Mouse (Mus musculus): Measurements from ENCODE around the gene Abhd12. TPM values are rescaled to one million over a fixed set of nuclear protein-coding genes. Genes with fewer than 3 reads are reported as not detected.
"Not testable (repeated sequence)": the region's sequence is repeated elsewhere in the genome, so short reads cannot be mapped to it uniquely, and the experiment has no call there.

Abhd12 gene
- polyA plus RNA-seq, 1 experiment from 2014 or later, result 63.5 TPM

- Histone ChIP-seq H3K4me1 (no peaks in the 10 kb centered on the region), H3K4me3 (replicated peaks) (no peak overlapping the region), H3K27ac (no peak overlapping the region), H3K4me2 (no peak overlapping the region), H3K9ac (no peak overlapping the region), H3K27me3 (no peaks in the 10 kb centered on the region), H3K9me3 (replicated peaks) (no peaks in the 10 kb centered on the region), H3K36me3 (peaks cover 74% of the 10 kb centered on the region)
- 77% methylated on average over 11 of the region's 11 CpGs for WGBS
- no peak for ATAC-seq (replicated peaks; ENCODE audit: low FRiP score)
These were observed 22.6 kb upstream of the Abhd12 start for GRCm38 (mm10) chr2:150927038-150927720.

GRCm38 (mm10) chr2:150923505-150923904 is 19.0 kb upstream of the Abhd12 start:
- H3K4me2 ChIP-seq, result no peak overlapping the region
- no peak overlapping the region for H3K27ac ChIP-seq
- peaks cover 57% of the 10 kb centered on the region for H3K36me3 ChIP-seq
- no peak overlapping the region for H3K9ac ChIP-seq
- no peak for ATAC-seq (replicated peaks; ENCODE audit: low FRiP score)
- H3K27me3 ChIP-seq, result no peaks in the 10 kb centered on the region
- H3K4me1 ChIP-seq, result no peaks in the 10 kb centered on the region
- H3K9me3 ChIP-seq (replicated peaks), result no peaks in the 10 kb centered on the region
- H3K4me3 ChIP-seq (replicated peaks), result no peak overlapping the region
- WGBS, result 86% methylated on average over 7 of the region's 7 CpGs

- H3K27me3 ChIP-seq, result no peaks in the 10 kb centered on the region
- no peak overlapping the region for H3K4me2 ChIP-seq
- no peak overlapping the region for H3K9ac ChIP-seq
- H3K36me3 ChIP-seq, result peaks cover 58% of the 10 kb centered on the region
- 91% methylated on average over 3 of the region's 3 CpGs for WGBS
- H3K4me3 ChIP-seq (replicated peaks), result no peak overlapping the region
- H3K27ac ChIP-seq, result no peak overlapping the region
- ATAC-seq (replicated peaks; ENCODE audit: low FRiP score), result no peak
- no peaks in the 10 kb centered on the region for H3K9me3 ChIP-seq (replicated peaks)
- H3K4me1 ChIP-seq, result no peaks in the 10 kb centered on the region
These were observed 18.5 kb upstream of the Abhd12 start for GRCm38 (mm10) chr2:150923026-150923425.

DNA sequence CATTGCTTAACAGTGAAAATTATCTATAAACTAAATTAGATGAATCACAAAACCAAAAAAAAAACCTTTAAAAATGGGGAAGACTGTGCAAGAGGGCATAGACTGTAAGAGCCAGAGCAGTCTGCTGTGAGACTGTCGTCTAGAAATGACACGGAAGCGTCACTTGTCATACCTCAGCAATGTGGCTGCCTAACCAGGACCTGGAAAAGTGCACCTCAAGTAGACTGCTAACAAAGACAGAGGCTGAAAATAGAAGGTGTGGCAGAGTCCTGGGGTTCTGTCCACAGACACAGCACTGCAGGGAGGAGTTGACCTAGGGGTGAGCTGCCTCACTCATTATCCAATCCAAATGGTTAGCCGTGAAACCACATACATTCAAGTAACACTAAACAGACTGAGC is 17.6 kb upstream of the Abhd12 start:
- no peaks in the 10 kb centered on the region for H3K9me3 ChIP-seq (replicated peaks)
- H3K27ac ChIP-seq, result no peak overlapping the region
- H3K4me3 ChIP-seq (replicated peaks), result no peak overlapping the region
- peaks cover 57% of the 10 kb centered on the region for H3K36me3 ChIP-seq
- ATAC-seq (replicated peaks; ENCODE audit: low FRiP score), result no peak
- 91% methylated on average over 4 of the region's 4 CpGs for WGBS
- no peak overlapping the region for H3K9ac ChIP-seq
- no peaks in the 10 kb centered on the region for H3K4me1 ChIP-seq
- H3K4me2 ChIP-seq, result no peak overlapping the region
- no peaks in the 10 kb centered on the region for H3K27me3 ChIP-seq

GRCm38 (mm10) chr2:150921697-150922096 is 17.2 kb upstream of the Abhd12 start:
- Histone ChIP-seq H3K9me3 (replicated peaks) (no peaks in the 10 kb centered on the region), H3K4me2 (no peak overlapping the region), H3K27ac (no peak overlapping the region), H3K27me3 (no peaks in the 10 kb centered on the region), H3K4me3 (replicated peaks) (no peak overlapping the region), H3K9ac (no peak overlapping the region), H3K4me1 (no peaks in the 10 kb centered on the region), H3K36me3 (peaks cover 57% of the 10 kb centered on the region)
- 88% methylated on average over 6 of the region's 6 CpGs for WGBS
- ATAC-seq (replicated peaks; ENCODE audit: low FRiP score), result no peak

DNA sequence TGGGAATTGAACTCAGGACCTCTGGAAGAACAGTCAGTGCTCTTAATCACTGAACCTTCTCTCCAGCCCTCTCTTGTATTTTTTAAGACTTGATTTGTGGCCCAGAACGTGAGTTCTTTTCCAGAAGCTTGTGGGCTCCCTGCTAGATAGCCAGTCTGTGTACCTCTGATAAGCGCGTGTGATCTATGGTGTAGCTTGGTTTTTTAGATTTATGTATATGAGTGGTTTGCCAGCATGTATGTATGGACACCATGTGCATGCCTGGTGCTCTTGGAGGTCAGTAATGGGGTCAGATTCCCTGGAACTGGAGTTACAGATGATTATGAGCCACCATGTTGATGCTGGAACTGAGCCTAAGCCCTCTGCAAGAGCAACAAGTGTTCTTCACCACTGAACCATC is 16.0 kb upstream of the Abhd12 start:
- no peak overlapping the region for H3K27ac ChIP-seq
- peaks cover 54% of the 10 kb centered on the region for H3K36me3 ChIP-seq
- no peaks in the 10 kb centered on the region for H3K27me3 ChIP-seq
- ATAC-seq (replicated peaks; ENCODE audit: low FRiP score), result no peak
- no peaks in the 10 kb centered on the region for H3K4me1 ChIP-seq
- no peak overlapping the region for H3K4me2 ChIP-seq
- no peaks in the 10 kb centered on the region for H3K9me3 ChIP-seq (replicated peaks)
- no peak overlapping the region for H3K9ac ChIP-seq
- H3K4me3 ChIP-seq (replicated peaks), result no peak overlapping the region
- WGBS, result 84% methylated on average over 3 of the region's 3 CpGs

DNA sequence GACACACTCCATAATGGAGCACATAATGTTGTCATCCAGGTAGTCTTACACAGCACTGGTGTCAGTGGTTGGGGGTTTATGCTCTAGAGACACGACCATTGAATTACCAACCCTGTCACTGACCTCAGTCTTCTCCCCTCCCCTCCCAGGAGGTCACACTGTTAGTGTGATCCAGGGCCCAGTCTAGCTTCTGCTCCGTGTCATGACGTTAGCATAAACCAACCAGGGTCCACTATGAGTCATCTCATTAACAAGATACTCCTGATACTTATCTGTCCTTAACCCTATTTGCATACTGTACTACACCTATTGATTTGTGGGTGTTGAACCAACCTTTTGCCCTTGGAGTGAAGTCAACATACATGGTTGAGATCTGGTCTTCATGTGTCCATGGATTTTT is 14.2 kb upstream of the Abhd12 start:
- no peak overlapping the region for H3K4me2 ChIP-seq
- no peak for ATAC-seq (replicated peaks; ENCODE audit: low FRiP score)
- no peak overlapping the region for H3K4me3 ChIP-seq (replicated peaks)
- no peaks in the 10 kb centered on the region for H3K27me3 ChIP-seq
- 91% methylated on average over 3 of the region's 3 CpGs for WGBS
- no peak overlapping the region for H3K9ac ChIP-seq
- no peaks in the 10 kb centered on the region for H3K4me1 ChIP-seq
- peaks cover 50% of the 10 kb centered on the region for H3K36me3 ChIP-seq
- H3K27ac ChIP-seq, result no peak overlapping the region
- H3K9me3 ChIP-seq (replicated peaks), result no peaks in the 10 kb centered on the region

DNA sequence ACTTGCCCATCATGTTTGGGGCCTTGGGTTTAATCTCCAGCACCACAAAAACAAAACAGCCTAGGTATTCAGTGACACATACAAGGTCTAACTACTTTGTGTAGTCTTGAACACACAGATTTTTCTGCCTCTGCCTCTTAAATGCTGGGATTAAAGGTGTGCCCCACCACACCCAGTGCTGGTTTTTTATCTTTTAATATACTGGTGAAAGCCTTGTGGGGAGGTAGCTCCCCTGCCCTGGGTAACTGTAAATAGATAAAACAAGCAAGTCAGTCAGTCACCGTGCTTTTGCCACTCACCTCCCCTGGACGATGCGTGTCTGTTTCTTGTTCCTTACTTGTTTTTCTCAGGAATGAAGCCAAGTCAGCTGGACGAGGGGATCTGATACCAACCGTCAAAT is 11.2 kb upstream of the Abhd12 start:
- Histone ChIP-seq H3K36me3 (peaks cover 43% of the 10 kb centered on the region), H3K4me1 (0 out of 2 replicates have a peak, but pooled peaks cover 4% of the 10 kb centered on the region), H3K9me3 (replicated peaks) (no peaks in the 10 kb centered on the region), H3K4me2 (no peak overlapping the region), H3K9ac (no peak overlapping the region), H3K27me3 (no peaks in the 10 kb centered on the region), H3K4me3 (replicated peaks) (no peak overlapping the region), H3K27ac (no peak overlapping the region)
- 90% methylated on average over 5 of the region's 5 CpGs for WGBS
- ATAC-seq (replicated peaks; ENCODE audit: low FRiP score), result no peak

GRCm38 (mm10) chr2:150914781-150915515 is 10.4 kb upstream of the Abhd12 start:
- H3K9me3 ChIP-seq (replicated peaks), result no peaks in the 10 kb centered on the region
- no peaks in the 10 kb centered on the region for H3K27me3 ChIP-seq
- 66% methylated on average over 4 of the region's 4 CpGs for WGBS
- ATAC-seq (replicated peaks; ENCODE audit: low FRiP score), result no peak
- H3K4me3 ChIP-seq (replicated peaks), result no peak overlapping the region
- H3K4me1 ChIP-seq, result peaks cover 8% of the 10 kb centered on the region; the same call in 1 of the 2 replicates
- no peak overlapping the region for H3K27ac ChIP-seq
- peaks cover 40% of the 10 kb centered on the region for H3K36me3 ChIP-seq
- H3K9ac ChIP-seq, result no peak overlapping the region
- no peak overlapping the region for H3K4me2 ChIP-seq

DNA sequence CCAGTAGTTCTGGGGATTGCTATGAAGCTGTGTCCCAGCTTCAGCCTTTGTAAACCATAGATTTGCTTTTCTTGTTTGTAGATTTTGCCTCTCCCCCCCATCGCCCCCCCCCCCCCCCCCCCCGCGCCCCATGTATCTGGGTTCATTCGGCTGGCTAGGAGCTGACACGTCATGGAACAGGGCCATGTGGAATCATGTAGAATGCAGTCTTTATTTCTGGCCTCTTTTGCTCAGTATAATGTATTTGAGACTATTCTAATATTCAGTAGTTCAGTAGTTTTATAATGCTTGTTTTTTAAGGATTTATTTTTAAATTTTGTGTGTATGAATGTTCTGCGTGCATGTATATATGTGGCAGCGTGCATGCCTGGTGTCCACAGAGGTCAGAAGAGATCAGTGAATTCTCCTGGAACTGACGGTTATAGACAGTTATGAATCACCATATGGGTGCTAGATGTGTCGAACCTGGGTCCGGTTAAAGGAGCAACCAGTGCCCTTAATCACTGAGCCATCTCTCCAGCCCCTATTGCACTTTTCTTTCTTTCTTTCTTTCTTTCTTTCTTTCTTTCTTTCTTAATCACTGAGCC is 5.8 kb upstream of the Abhd12 start:
- Histone ChIP-seq H3K9ac (peak overlapping the region; percentile 55), H3K4me2 (peak overlapping the region; percentile 72), H3K4me3 (replicated peaks) (peak overlapping the region; percentile 64), H3K27me3 (no peaks in the 10 kb centered on the region), H3K9me3 (replicated peaks) (no peaks in the 10 kb centered on the region), H3K27ac (peak overlapping the region; percentile 92; the same call in 1 of the 2 replicates), H3K36me3 (peaks cover 11% of the 10 kb centered on the region; the same call in 1 of the 2 replicates), H3K4me1 (peaks cover 8% of the 10 kb centered on the region; the same call in 1 of the 2 replicates)
- WGBS, result 30% methylated on average over 10 of the region's 10 CpGs
- ATAC-seq (replicated peaks; ENCODE audit: low FRiP score), result 0 out of 2 replicates have a peak, but pooled peaks have one; percentile 9

- peaks cover 11% of the 10 kb centered on the region; the same call in 1 of the 2 replicates for H3K4me1 ChIP-seq
- no peaks in the 10 kb centered on the region for H3K27me3 ChIP-seq
- H3K4me3 ChIP-seq (replicated peaks), result peak overlapping the region; percentile 64
- WGBS, result under 1% methylated on average over 35 of the region's 35 CpGs
- H3K9ac ChIP-seq, result peak overlapping the region; percentile 55
- peaks cover 10% of the 10 kb centered on the region; the same call in 1 of the 2 replicates for H3K36me3 ChIP-seq
- H3K4me2 ChIP-seq, result peak overlapping the region; percentile 72
- H3K9me3 ChIP-seq (replicated peaks), result no peaks in the 10 kb centered on the region
- peak overlapping the region; percentile 92 for H3K27ac ChIP-seq
- peak; percentile 96 for ATAC-seq (replicated peaks; ENCODE audit: low FRiP score)
These were observed 5.0 kb upstream of the Abhd12 start for GRCm38 (mm10) chr2:150909429-150910039.

DNA sequence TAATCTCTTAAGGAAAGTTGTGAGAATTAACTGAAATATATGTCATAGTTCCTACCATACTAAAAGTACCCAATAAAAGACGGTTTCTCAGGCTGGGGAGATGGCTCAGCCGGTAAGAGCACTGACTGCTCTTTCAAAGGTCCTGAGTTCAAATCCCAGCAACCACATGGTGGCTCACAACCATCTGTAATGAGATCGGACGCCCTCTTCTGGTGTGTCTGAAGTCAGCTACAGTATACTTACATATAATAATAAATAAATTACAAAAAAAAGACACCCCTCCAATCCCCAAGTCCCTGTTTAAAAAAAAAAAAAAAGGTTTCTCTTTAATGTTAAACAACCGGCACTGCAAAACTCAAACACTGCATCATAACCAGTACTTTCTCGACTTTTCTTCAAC is 4.3 kb upstream of the Abhd12 start:
- not testable (repeated sequence) for H3K9ac ChIP-seq
- peak overlapping the region; percentile 64 for H3K4me3 ChIP-seq (replicated peaks)

More for the DNA sequence above, 4.3 kb upstream of the Abhd12 start:
- peak overlapping the region; percentile 92; the same call in 1 of the 2 replicates for H3K27ac ChIP-seq
- 49% methylated on average over 6 of the region's 6 CpGs for WGBS
- not testable (repeated sequence) for H3K27me3 ChIP-seq; H3K9me3 ChIP-seq (replicated peaks); ATAC-seq (replicated peaks; ENCODE audit: low FRiP score); H3K36me3 ChIP-seq
- peak overlapping the region; percentile 72 for H3K4me2 ChIP-seq
- peaks cover 13% of the 10 kb centered on the region for H3K4me1 ChIP-seq
